Mouse (Mus musculus): ENCODE data around the gene Selenoh. TPM values are rescaled to one million over a fixed set of nuclear protein-coding genes. Genes with fewer than 3 reads are reported as not detected.

The Selenoh gene
- polyA plus RNA-seq, 1 experiment from 2014 or later: 502 TPM

DNA sequence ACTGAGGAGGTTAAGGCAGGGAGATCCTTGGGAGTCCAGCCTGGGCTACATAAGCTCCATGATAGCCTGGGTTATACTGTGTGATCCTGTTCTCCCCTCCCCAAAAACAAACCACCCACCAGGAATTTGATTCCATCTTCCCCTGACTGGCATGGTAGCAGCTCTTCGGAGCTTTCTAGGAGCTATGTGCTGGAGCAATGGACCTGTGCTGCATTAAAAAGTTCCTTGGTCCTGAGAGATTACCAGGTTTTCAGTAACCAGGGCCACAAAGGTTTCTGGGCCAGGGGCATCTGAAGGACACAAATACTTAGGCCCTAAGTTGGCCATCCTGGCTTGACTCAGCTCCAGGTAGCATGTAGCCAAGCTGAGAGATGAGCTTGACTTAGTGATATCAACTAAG, 38.6 kb downstream of the Selenoh start:
- DNase-seq (ENCODE audit: low spot score): no peak
- H3K9ac ChIP-seq (ENCODE audit: low read length): no peak overlapping the region
- ATAC-seq (replicated peaks; ENCODE audit: low FRiP score): no peak
- 100% methylated on average over 1 of the region's 1 CpGs for WGBS
- no peaks in the 10 kb centered on the region for H3K9me3 ChIP-seq (ENCODE audit: control insufficient read depth, low read length)
- H3K4me2 ChIP-seq (ENCODE audit: low read depth, low read length, severe bottlenecking): no peak overlapping the region
- no peak overlapping the region for H3K27ac ChIP-seq (ENCODE audit: low read depth, low read length)
- no peaks in the 10 kb centered on the region for H3K36me3 ChIP-seq (ENCODE audit: control insufficient read depth, insufficient read depth, low read length)
- no peaks in the 10 kb centered on the region for H3K27me3 ChIP-seq (ENCODE audit: control insufficient read depth, insufficient read depth, low read length)
- peaks cover 12% of the 10 kb centered on the region for H3K4me1 ChIP-seq (replicated peaks; ENCODE audit: control insufficient read depth, insufficient read depth, low read length)
- no peak overlapping the region for H3K4me3 ChIP-seq (ENCODE audit: low read depth, low read length)

DNA sequence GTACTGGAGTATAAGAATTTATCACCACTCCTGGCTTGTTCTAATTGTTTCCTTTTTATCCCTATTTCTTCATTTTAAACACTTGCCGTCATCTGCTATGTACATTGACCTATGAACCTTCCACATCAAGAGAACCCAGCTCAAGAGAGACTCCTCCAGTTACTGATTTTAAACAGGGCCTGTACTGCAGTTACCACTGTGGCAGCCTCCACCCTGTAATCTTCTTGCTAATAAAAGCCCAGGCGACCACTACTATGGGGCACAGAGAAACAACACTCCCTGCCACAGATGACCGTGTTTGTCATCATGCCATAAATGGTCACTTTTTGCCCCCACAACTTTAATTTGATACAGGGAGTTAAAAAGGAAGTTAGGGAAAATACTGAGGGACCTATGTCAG, 43.5 kb downstream of the Selenoh start:
- H3K4me1 ChIP-seq (replicated peaks; ENCODE audit: control insufficient read depth, insufficient read depth, low read length): no peaks in the 10 kb centered on the region; the same call in 1 of the 2 replicates
- no peaks in the 10 kb centered on the region for H3K9me3 ChIP-seq (ENCODE audit: control insufficient read depth, low read length)
- DNase-seq (ENCODE audit: low spot score): no peak
- H3K27ac ChIP-seq (ENCODE audit: low read depth, low read length): no peak overlapping the region
- no peak overlapping the region for H3K4me2 ChIP-seq (ENCODE audit: low read depth, low read length, severe bottlenecking)
- H3K27me3 ChIP-seq (ENCODE audit: control insufficient read depth, insufficient read depth, low read length): no peaks in the 10 kb centered on the region
- H3K36me3 ChIP-seq (ENCODE audit: control insufficient read depth, insufficient read depth, low read length): no peaks in the 10 kb centered on the region
- WGBS: 77% methylated on average over 3 of the region's 3 CpGs
- no peak overlapping the region for H3K4me3 ChIP-seq (ENCODE audit: low read depth, low read length)
- H3K9ac ChIP-seq (ENCODE audit: low read length): no peak overlapping the region
- 0 out of 2 replicates have a peak, but pooled peaks have one; percentile 21 for ATAC-seq (replicated peaks; ENCODE audit: low FRiP score)

DNA sequence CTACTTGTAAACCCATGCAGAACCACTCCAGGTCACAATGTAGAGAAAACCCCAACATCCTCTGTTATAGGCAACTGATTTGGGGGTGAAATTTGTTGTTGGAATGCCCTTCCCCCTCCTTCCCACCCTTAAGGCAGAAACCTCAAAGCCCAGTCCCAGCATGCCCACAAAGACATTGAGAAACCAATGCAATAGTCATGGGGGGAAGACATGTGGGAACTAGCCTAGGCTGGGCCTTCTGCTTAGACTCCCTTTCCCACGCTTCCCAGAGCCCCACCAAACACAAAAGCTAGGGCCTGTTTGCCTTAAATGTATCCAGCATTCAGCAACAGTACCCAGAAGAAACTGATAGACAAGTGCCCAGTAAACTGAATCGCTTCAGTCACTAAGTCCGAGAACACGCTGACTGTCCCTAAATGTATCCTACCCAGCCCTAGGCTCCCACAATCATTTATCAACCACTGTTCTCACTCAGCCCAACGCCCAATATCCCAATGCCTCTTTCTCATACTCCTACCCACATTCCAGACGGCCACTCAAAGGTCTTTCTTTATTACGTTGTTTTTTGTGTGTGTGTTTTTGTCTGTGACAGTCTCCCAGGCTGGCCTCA, 44.1 kb downstream of the Selenoh start:
- ATAC-seq (replicated peaks; ENCODE audit: low FRiP score) (no peak), DNase-seq (ENCODE audit: low spot score) (no peak)
- WGBS: 80% methylated on average over 7 of the region's 7 CpGs
- Histone ChIP-seq H3K9ac (ENCODE audit: low read length) (no peak overlapping the region), H3K4me1 (replicated peaks; ENCODE audit: control insufficient read depth, insufficient read depth, low read length) (no peaks in the 10 kb centered on the region; the same call in 1 of the 2 replicates), H3K27ac (ENCODE audit: low read depth, low read length) (no peak overlapping the region), H3K4me2 (ENCODE audit: low read depth, low read length, severe bottlenecking) (no peak overlapping the region), H3K4me3 (ENCODE audit: low read depth, low read length) (no peak overlapping the region), H3K36me3 (ENCODE audit: control insufficient read depth, insufficient read depth, low read length) (no peaks in the 10 kb centered on the region), H3K9me3 (ENCODE audit: control insufficient read depth, low read length) (no peaks in the 10 kb centered on the region), H3K27me3 (ENCODE audit: control insufficient read depth, insufficient read depth, low read length) (no peaks in the 10 kb centered on the region)

DNA sequence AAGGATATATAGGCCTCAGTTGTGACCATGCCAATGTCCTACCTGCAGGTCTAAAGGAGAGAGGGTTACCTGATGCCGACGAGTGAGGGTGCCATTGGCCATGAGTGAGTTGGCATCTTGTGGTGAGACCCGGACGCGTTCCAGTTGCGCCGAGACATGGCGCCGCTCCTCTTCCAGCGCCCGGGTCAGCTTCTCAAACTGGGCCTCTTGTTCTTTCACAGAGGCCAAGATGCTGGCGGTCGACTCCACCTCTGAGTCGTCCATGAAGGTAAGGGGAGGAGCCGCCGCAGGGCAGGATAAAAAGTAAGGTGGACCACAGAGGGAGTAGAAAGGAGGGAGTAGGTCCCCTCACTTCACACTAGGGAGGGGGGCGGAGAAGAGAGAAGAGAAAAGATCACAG, 46.4 kb downstream of the Selenoh start:
- H3K4me3 ChIP-seq (ENCODE audit: low read depth, low read length): no peak overlapping the region
- H3K4me2 ChIP-seq (ENCODE audit: low read depth, low read length, severe bottlenecking): no peak overlapping the region
- 93% methylated on average over 17 of the region's 17 CpGs for WGBS
- no peaks in the 10 kb centered on the region; the same call in none of the 2 replicates for H3K36me3 ChIP-seq (ENCODE audit: control insufficient read depth, insufficient read depth, low read length)
- no peak overlapping the region for H3K27ac ChIP-seq (ENCODE audit: low read depth, low read length)
- H3K9ac ChIP-seq (ENCODE audit: low read length): no peak overlapping the region
- no peaks in the 10 kb centered on the region for H3K27me3 ChIP-seq (ENCODE audit: control insufficient read depth, insufficient read depth, low read length)
- H3K9me3 ChIP-seq (ENCODE audit: control insufficient read depth, low read length): no peaks in the 10 kb centered on the region
- DNase-seq (ENCODE audit: low spot score) (no peak), ATAC-seq (replicated peaks; ENCODE audit: low FRiP score) (no peak)
- H3K4me1 ChIP-seq (replicated peaks; ENCODE audit: control insufficient read depth, insufficient read depth, low read length): no peaks in the 10 kb centered on the region; the same call in 1 of the 2 replicates

DNA sequence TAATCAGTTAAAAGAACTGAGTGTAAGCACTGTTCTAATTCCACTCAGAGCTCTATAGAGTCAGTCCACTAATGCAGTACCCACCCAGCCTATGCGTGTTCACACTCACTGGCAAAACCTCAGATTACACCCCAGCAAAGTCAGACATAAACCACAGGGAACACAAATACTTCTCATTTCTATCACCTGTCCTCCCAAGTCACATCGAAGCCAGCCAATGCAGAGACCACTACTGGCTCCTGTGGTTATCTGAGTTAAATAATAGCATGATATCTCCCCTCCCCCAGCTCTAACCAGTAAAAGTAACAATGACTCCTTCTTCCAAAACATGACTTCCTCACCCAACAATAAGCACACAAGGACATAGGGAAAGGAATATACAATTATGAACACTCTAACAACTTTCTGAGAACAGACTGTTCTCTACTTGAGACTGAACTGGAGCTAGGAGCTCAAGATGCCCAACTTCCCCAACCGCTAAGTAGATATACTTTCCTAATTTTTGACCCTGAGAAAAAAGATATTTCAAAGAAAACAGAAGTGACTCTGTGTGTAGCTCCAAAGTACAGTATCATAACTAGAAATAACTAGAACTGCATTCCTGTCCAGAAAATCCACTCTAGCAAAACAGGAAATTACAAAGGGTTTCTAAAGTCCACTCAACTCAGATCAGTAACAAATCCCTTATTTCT, 47.0 kb downstream of the Selenoh start:
- ATAC-seq (replicated peaks; ENCODE audit: low FRiP score) (no peak), DNase-seq (ENCODE audit: low spot score) (no peak)
- Histone ChIP-seq H3K27me3 (ENCODE audit: control insufficient read depth, insufficient read depth, low read length) (no peaks in the 10 kb centered on the region), H3K4me3 (ENCODE audit: low read depth, low read length) (no peak overlapping the region), H3K9me3 (ENCODE audit: control insufficient read depth, low read length) (no peaks in the 10 kb centered on the region), H3K4me1 (replicated peaks; ENCODE audit: control insufficient read depth, insufficient read depth, low read length) (no peaks in the 10 kb centered on the region; the same call in 1 of the 2 replicates), H3K27ac (ENCODE audit: low read depth, low read length) (no peak overlapping the region), H3K9ac (ENCODE audit: low read length) (no peak overlapping the region), H3K36me3 (ENCODE audit: control insufficient read depth, insufficient read depth, low read length) (no peaks in the 10 kb centered on the region; the same call in none of the 2 replicates), H3K4me2 (ENCODE audit: low read depth, low read length, severe bottlenecking) (no peak overlapping the region)
- 96% methylated on average over 3 of the region's 3 CpGs for WGBS

DNA sequence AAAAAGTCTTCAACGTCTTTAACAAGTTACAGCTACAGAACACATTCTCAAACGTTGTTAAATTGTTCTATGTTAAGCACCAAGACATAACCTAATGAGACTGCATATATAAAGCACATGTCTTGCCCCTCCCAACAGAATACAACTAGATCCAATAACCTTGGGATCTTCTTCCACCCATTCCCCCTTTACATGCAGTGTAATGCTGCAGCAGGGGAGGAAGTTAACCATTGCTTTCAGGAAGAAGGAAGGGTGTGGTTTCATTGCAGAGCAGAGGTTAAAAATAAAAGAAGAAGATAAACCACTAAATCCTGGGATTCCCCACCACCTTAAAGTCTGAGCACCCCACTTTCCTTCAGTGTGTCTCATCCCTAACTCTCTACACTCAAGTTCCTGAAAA, 47.9 kb downstream of the Selenoh start:
- Histone ChIP-seq H3K36me3 (ENCODE audit: control insufficient read depth, insufficient read depth, low read length) (no peaks in the 10 kb centered on the region; the same call in none of the 2 replicates), H3K27ac (ENCODE audit: low read depth, low read length) (no peak overlapping the region), H3K4me1 (replicated peaks; ENCODE audit: control insufficient read depth, insufficient read depth, low read length) (no peaks in the 10 kb centered on the region; the same call in 1 of the 2 replicates), H3K27me3 (ENCODE audit: control insufficient read depth, insufficient read depth, low read length) (no peaks in the 10 kb centered on the region), H3K9me3 (ENCODE audit: control insufficient read depth, low read length) (no peaks in the 10 kb centered on the region), H3K4me2 (ENCODE audit: low read depth, low read length, severe bottlenecking) (no peak overlapping the region), H3K4me3 (ENCODE audit: low read depth, low read length) (no peak overlapping the region), H3K9ac (ENCODE audit: low read length) (no peak overlapping the region)
- WGBS: 80% methylated on average over 2 of the region's 2 CpGs
- no peak for DNase-seq (ENCODE audit: low spot score)
- no peak for ATAC-seq (replicated peaks; ENCODE audit: low FRiP score)

DNA sequence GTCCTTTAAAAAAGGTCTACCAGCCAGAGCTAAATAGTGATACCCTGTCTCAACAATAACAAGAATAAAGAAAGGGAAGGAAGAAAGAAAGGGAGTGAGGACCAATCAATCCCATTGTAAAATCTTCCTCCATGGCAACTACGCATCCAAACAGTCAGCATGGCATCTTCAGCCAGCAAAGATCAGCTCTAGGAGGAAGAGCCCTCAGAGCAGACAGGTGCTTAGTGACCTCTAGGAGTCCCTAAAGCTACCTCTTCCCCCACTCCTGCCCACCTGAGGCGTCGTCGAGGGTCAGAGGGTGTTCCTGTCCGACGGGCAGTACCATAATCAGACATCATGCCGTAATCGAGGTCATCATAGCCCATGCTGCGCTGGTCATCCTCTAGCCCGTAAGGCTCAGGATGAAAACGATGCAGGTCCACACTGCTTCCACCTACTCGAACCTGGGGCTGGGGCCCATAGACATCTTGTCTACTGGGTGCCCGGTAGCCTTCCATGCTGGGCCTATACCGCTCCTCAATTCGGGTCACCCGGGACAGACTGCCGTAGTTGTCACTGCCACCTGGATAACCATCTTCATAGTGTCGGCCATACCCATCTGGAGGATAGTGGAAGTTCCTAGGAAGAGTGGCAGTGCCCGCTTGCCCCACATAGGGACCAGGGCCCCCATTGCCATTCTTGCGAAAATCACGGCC, 50.8 kb downstream of the Selenoh start:
- DNase-seq (ENCODE audit: low spot score) (no peak), ATAC-seq (replicated peaks; ENCODE audit: low FRiP score) (0 out of 2 replicates have a peak, but pooled peaks have one; percentile 6)
- Histone ChIP-seq H3K4me3 (ENCODE audit: low read depth, low read length) (no peak overlapping the region), H3K36me3 (ENCODE audit: control insufficient read depth, insufficient read depth, low read length) (peaks cover 4% of the 10 kb centered on the region), H3K27me3 (ENCODE audit: control insufficient read depth, insufficient read depth, low read length) (no peaks in the 10 kb centered on the region), H3K9me3 (ENCODE audit: control insufficient read depth, low read length) (no peaks in the 10 kb centered on the region), H3K4me2 (ENCODE audit: low read depth, low read length, severe bottlenecking) (no peak overlapping the region), H3K4me1 (replicated peaks; ENCODE audit: control insufficient read depth, insufficient read depth, low read length) (no peaks in the 10 kb centered on the region), H3K27ac (ENCODE audit: low read depth, low read length) (no peak overlapping the region), H3K9ac (ENCODE audit: low read length) (no peak overlapping the region)
- 97% methylated on average over 21 of the region's 21 CpGs for WGBS

All from forebrain, embryonic 11.5 days (tissue).